Mouse (Mus musculus): ENCODE measurements at regions not wholly inside any gene's neighbourhood (a gene's known extent, or its start where the extent isn't known, plus 50 kb on each side); places are given as distances from the start of the nearest gene placed in this dataset.

- TF ChIP-seq POLR2A (IDR thresholded peaks at IDR 0.05; ENCODE audit: insufficient read depth, low read length) (no peak), CTCF (IDR thresholded peaks at IDR 0.05; ENCODE audit: low read depth, low read length) (no peak), EP300 (IDR thresholded peaks at IDR 0.05; ENCODE audit: insufficient read depth, low read depth, low read length) (no peak)
Measured at GRCm38 (mm10) chr9:30067980-30068379, 105.0 kb upstream of the Ntm start.

Measured in ES-Bruce4 (cell line).